Mouse (Mus musculus) heart, postnatal 14 days (tissue): ENCODE results near the gene Riox2. TPM values are rescaled to one million over a fixed set of nuclear protein-coding genes. Genes with fewer than 3 reads are reported as not detected.
"Not testable (repeated sequence)": the region's sequence is repeated elsewhere in the genome, so short reads cannot be mapped to it uniquely, and the experiment has no call there.

Source experiments
- DNase-seq, 2 experiments: peaks; one replicate each; pipeline ENCODE4 v3.0.0; 2021 to 2022
- intact Hi-C: fragments of 180-260 bp; cut with DNase I; formaldehyde crosslinking; loops from one replicate; pipeline ENCODE4 v1.15.1; 2025
- long read RNA-seq, 2 experiments: library from polyadenylated mRNA; stranded (forward); transcript quantifications; one replicate each; pipeline ENCODE4 v2.0.0; 2021
- total RNA-seq, 2 experiments: library from RNA; stranded (reverse); gene quantifications; 2 replicates each; pipeline ENCODE4 v1.2.3; 2021

Riox2 gene
- total RNA-seq, result 10 to 100 TPM; 12.7 to 12.9 TPM
- long read RNA-seq, experiment 1, transcript Riox2-201 (10 exons, 2,159 nt), result major isoform, 21 of 31 reads
- long read RNA-seq, experiment 1, partial matches to known transcripts, result 9 of 31 reads
- long read RNA-seq, experiment 1, other reads (novel, unspliced or antisense), result 1 of 31 reads
- long read RNA-seq, experiment 2, transcript Riox2-201 (10 exons, 2,159 nt), result major isoform, 13 of 23 reads
- long read RNA-seq, experiment 2, partial matches to known transcripts, result 5 of 23 reads
- long read RNA-seq, experiment 2, other reads (novel, unspliced or antisense), result 5 of 23 reads

GRCm38 (mm10) chr16:59471637-59472278 lies at the start of gene Riox2:
TSS of gene Riox2 (plus strand) at chr16:59471775.
- DNase-seq, result peak; percentile 84 to 88
- intact Hi-C loops, result loop anchor here (5.0 kb wide), 1 partner anchor 46 kb away; no protein-coding TSS in a partner anchor

GRCm38 (mm10) chr16:59427960-59428359 lies 43.6 kb upstream of the Riox2 start:
- no peak for DNase-seq

GRCm38 (mm10) chr16:59433181-59433580 lies 38.4 kb upstream of the Riox2 start:
- intact Hi-C loops, result no loop called here
- no peak for DNase-seq

More at GRCm38 (mm10) chr16:59427960-59428359, 43.6 kb upstream of the Riox2 start:
- intact Hi-C loops, result no loop called here

- DNase-seq, result no peak
- intact Hi-C loops, result no loop called here
Measured at GRCm38 (mm10) chr16:59444880-59445559, 26.6 kb upstream of the Riox2 start.

- DNase-seq, result no peak
- intact Hi-C loops, result no loop called here
Measured at GRCm38 (mm10) chr16:59448181-59448580, 23.4 kb upstream of the Riox2 start.

GRCm38 (mm10) chr16:59449092-59449491 lies 22.5 kb upstream of the Riox2 start:
- DNase-seq, result no peak
- intact Hi-C loops, result no loop called here

GRCm38 (mm10) chr16:59451813-59452212 lies 19.8 kb upstream of the Riox2 start:
- intact Hi-C loops, result no loop called here
- DNase-seq, result no peak

- intact Hi-C loops, result not testable (repeated sequence)
Measured at GRCm38 (mm10) chr16:59459259-59459861, 12.2 kb upstream of the Riox2 start.

GRCm38 (mm10) chr16:59463567-59463966 lies 8.0 kb upstream of the Riox2 start:
- no peak for DNase-seq
- intact Hi-C loops, result no loop called here

More at GRCm38 (mm10) chr16:59459259-59459861, 12.2 kb upstream of the Riox2 start:
- not testable (repeated sequence) for DNase-seq

- DNase-seq, result no peak
- intact Hi-C loops, result no loop called here
Measured at GRCm38 (mm10) chr16:59463973-59464372, 7.6 kb upstream of the Riox2 start.

GRCm38 (mm10) chr16:59469846-59470245 lies 1.7 kb upstream of the Riox2 start:
- intact Hi-C loops, result loop anchor here (5.0 kb wide), 1 partner anchor 47 kb away; no protein-coding TSS in a partner anchor
- DNase-seq, result no peak

- no peak for DNase-seq
- intact Hi-C loops, result loop anchor here (5.0 kb wide), 1 partner anchor 45 kb away; no protein-coding TSS in a partner anchor
Measured at GRCm38 (mm10) chr16:59472546-59472945, 971 bp downstream of the Riox2 start.

- peak; percentile 68 to 85 for DNase-seq
- intact Hi-C loops, result loop anchor here (1.0 to 5.0 kb wide), 3 partner anchors 43 to 141 kb away; partner anchors contain the start of gene Crybg3
Measured at GRCm38 (mm10) chr16:59474788-59475187, 3.2 kb downstream of the Riox2 start.

GRCm38 (mm10) chr16:59477955-59478354 lies 6.4 kb downstream of the Riox2 start:
- DNase-seq, result no peak
- intact Hi-C loops, result loop anchor here (5.0 kb wide), 1 partner anchor 124 kb away; the partner anchor contains the start of gene Crybg3

GRCm38 (mm10) chr16:59487239-59487638 lies 15.7 kb downstream of the Riox2 start:
- no peak for DNase-seq
- intact Hi-C loops, result no loop called here

GRCm38 (mm10) chr16:59487975-59488548 lies 16.5 kb downstream of the Riox2 start:
- intact Hi-C loops, result no loop called here

GRCm38 (mm10) chr16:59493199-59493598 lies 21.6 kb downstream of the Riox2 start:
- intact Hi-C loops, result loop anchor here (5.0 kb wide), 1 partner anchor 34 kb away; no protein-coding TSS in a partner anchor
- no peak for DNase-seq

More at GRCm38 (mm10) chr16:59487975-59488548, 16.5 kb downstream of the Riox2 start:
- DNase-seq, result no peak

- intact Hi-C loops, result no loop called here
- DNase-seq, result no peak
Measured at GRCm38 (mm10) chr16:59497947-59498346, 26.4 kb downstream of the Riox2 start.

GRCm38 (mm10) chr16:59499180-59499579 lies 27.6 kb downstream of the Riox2 start:
- intact Hi-C loops, result no loop called here
- no peak for DNase-seq

- DNase-seq, result no peak
Measured at GRCm38 (mm10) chr16:59509830-59510229, 38.3 kb downstream of the Riox2 start.

More at GRCm38 (mm10) chr16:59509830-59510229, 38.3 kb downstream of the Riox2 start:
- intact Hi-C loops, result no loop called here
